Mouse (Mus musculus): ENCODE measurements around the gene Coro1c. TPM values are rescaled to one million over a fixed set of nuclear protein-coding genes. Genes with fewer than 3 reads are reported as not detected.

Coro1c gene
- polyA plus RNA-seq, 1 experiment from 2014 or later = 71.3 TPM

- DNase-seq (ENCODE audit: low spot score) = no peak
These were observed 21.0 kb upstream of the Coro1c start for GRCm38 (mm10) chr5:113929526-113929925.

GRCm38 (mm10) chr5:113924608-113925007 lies 16.1 kb upstream of the Coro1c start:
- DNase-seq (ENCODE audit: low spot score) = no peak

- no peak for DNase-seq (ENCODE audit: low spot score)
These were observed 13.0 kb upstream of the Coro1c start for GRCm38 (mm10) chr5:113921310-113922166.

- no peak for DNase-seq (ENCODE audit: low spot score)
These were observed 10.5 kb upstream of the Coro1c start for GRCm38 (mm10) chr5:113919060-113919459.

- DNase-seq (ENCODE audit: low spot score) = no peak
These were observed 10.1 kb upstream of the Coro1c start for GRCm38 (mm10) chr5:113918654-113919053.

GRCm38 (mm10) chr5:113910705-113911104 lies 2.1 kb upstream of the Coro1c start:
- no peak for DNase-seq (ENCODE audit: low spot score)

- no peak for DNase-seq (ENCODE audit: low spot score)
These were observed 1.6 kb upstream of the Coro1c start for GRCm38 (mm10) chr5:113910065-113910701.

GRCm38 (mm10) chr5:113907786-113908567 lies 581 bp downstream of the Coro1c start:
- peak; percentile 69 for DNase-seq (ENCODE audit: low spot score)

- peak; percentile 49 for DNase-seq (ENCODE audit: low spot score)
These were observed 1.4 kb downstream of the Coro1c start for GRCm38 (mm10) chr5:113906958-113907735.

- DNase-seq (ENCODE audit: low spot score) = no peak
These were observed 3.6 kb downstream of the Coro1c start for GRCm38 (mm10) chr5:113904987-113905386.

- DNase-seq (ENCODE audit: low spot score) = no peak
These were observed 5.6 kb downstream of the Coro1c start for GRCm38 (mm10) chr5:113902983-113903382.

- peak; percentile 46 for DNase-seq (ENCODE audit: low spot score)
These were observed 6.5 kb downstream of the Coro1c start for GRCm38 (mm10) chr5:113902017-113902416.

GRCm38 (mm10) chr5:113901074-113901571 lies 7.4 kb downstream of the Coro1c start:
- DNase-seq (ENCODE audit: low spot score) = no peak

GRCm38 (mm10) chr5:113899543-113899942 lies 9.0 kb downstream of the Coro1c start:
- DNase-seq (ENCODE audit: low spot score) = peak; percentile 36

GRCm38 (mm10) chr5:113892005-113892404 lies 16.6 kb downstream of the Coro1c start:
- no peak for DNase-seq (ENCODE audit: low spot score)

GRCm38 (mm10) chr5:113890874-113891273 lies 17.7 kb downstream of the Coro1c start:
- DNase-seq (ENCODE audit: low spot score) = no peak

- DNase-seq (ENCODE audit: low spot score) = no peak
These were observed 18.6 kb downstream of the Coro1c start for GRCm38 (mm10) chr5:113889912-113890311.

GRCm38 (mm10) chr5:113889181-113889906 lies 19.2 kb downstream of the Coro1c start:
- peak; percentile 52 for DNase-seq (ENCODE audit: low spot score)

GRCm38 (mm10) chr5:113888186-113888795 lies 20.3 kb downstream of the Coro1c start:
- DNase-seq (ENCODE audit: low spot score) = no peak

GRCm38 (mm10) chr5:113887132-113887531 lies 21.4 kb downstream of the Coro1c start:
- DNase-seq (ENCODE audit: low spot score) = no peak

Measured in thymus, postnatal 0 days (tissue).